Mouse (Mus musculus): ENCODE data around the gene Mat1a.

Gene Mat1a

DNA sequence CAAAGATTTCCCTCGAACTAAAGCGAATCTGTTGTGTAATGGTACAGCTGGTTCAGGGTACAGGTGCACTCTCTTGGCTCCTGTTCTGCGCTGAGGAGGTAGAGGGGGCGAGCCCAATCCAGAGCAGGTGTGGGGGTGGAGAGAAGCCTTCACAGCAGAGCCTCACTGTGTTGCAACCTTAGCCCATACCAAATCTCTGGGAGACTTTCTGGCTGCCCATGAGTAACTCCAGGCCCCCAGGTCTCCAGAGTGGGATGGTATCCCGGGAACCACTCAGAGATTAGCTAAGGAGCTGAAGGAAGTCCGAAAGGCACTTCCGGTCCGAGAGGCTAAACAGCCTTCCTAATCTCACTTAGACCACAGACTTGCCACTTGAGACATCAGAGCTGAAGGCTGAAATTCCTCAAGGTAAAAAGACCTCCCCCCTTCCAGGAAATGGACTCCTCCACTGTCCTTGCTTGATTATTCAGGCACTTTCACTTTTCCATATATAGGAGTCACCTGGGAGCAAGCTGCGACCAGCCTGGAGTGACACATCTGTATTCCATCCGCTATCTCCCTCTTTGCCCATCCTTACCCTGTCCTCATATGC, at the start of gene Mat1a:
Gene Mat1a (plus strand): TSS at position 183 of the 592 bp plus-strand sequence.
- DNase-seq (ENCODE audit: low spot score): no peak

DNA sequence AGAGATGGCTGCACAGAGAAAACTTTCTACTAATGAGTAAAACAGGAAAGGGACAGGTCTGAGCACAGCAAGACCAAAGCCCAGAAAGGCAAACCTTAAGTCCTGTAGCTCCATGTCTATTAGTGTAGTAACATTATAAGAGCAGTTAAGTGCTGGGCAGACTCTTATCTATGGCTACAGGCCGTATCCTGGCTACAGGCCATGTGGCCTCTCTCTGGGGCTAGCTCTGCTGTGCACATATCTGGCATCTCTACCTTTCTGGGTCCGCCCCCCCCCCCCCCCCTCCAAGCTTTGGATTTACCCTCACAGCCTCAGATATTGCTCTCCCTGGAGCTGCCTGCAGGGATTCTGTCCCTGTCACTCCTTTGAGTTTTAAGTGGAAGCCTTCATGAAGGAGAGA, 39.7 kb upstream of the Mat1a start:
- no peak for DNase-seq (ENCODE audit: low spot score)

DNA sequence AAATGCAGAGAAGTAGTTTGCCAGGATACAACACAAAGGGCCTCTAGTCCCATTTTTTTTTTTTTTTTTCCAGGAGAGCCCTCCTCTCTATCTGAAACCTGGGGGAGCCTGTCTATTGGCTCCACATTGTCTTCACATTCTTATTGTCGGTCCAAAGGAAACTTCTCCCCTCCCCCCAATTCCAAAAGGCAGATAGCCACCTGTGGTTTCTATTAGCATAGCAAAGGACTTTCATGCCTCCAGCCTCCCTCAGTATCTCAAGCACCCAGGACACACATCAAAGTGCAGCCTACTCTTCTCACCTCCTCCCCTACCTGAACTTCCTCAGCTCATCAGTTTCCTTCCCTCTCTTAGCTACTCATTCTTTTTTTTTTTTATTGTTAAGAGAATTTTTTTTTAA, 38.4 kb upstream of the Mat1a start:
- DNase-seq (ENCODE audit: low spot score): no peak

DNA sequence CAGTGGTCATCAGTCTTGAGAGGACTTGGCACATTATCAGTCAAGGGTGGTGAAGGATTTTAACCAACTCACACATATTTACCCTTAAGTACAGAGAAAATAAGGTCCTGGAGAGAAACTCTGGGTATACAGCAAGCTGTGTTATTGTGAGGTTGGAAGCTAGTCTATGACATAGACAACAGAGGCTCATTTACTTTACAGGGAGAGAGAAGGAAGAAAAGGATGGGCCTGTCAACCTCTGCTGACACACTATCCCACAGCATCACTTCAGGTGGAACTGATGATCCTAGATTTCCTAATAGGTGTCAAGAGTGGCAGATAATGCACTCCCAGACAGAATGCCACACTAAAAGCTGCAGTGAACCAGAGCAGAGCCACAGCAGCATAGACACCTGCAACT, 35.7 kb upstream of the Mat1a start, which contains the start of gene Dydc2:
Gene Dydc2 (minus strand): TSS at position 101 of the 400 bp plus-strand sequence.
- no peak for DNase-seq (ENCODE audit: low spot score)

DNA sequence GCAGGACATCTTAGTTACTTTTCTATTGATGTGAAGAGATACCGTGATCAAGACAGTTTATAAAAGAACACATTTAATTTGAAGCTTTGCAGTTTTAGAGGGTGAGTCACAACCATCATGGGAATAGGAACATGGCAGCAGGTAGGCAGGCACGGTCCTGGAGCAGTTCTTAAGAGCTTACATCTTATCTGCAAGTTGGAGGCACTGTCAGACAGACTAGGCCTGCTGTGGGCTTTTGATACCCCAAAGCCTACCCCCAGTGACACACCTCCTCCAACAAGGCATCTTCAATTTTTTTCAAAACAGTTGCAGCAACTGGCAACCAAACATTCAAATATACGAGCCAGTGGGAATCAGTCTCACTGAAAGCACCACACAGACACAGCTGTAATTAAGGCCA, 34.5 kb upstream of the Mat1a start:
- no peak for DNase-seq (ENCODE audit: low spot score)

DNA sequence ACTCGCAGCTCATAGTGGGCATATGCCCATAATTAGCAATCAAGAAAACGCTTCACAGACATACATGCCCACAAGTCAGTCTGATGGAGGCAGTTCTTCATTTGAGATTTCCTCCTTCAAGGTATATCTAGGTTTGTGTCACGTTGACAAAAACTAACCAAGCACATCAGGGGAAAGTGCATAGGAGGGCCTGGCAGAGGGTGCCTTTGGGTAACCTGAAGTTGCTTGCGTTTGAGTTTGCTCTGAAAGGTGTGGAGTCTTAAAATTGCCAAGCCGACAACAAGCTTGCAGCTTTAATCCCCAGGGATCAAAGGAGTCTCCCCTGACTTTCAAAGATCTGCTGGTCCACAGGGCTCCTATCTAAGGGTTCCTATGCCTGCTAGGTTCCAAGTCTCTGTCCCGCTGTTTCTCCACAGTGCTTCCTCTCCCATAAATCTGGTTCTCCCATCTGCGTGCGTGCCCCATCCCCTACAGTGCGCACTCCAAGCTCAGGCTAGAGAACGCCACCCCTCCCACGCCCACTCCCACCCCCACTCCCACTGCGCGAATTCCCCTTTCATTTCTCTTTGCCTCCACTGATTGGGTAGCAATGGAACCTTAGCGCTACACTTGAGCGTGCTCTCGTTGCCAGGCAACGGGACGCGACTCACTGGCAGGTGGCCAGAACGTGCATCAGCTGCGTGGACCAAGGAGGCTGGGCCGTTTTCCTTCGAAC, 32.4 kb upstream of the Mat1a start, which contains the start of gene Dydc1:
Gene Dydc1 (plus strand): TSS at position 683 of the 715 bp plus-strand sequence.
- no peak for DNase-seq (ENCODE audit: low spot score)

DNA sequence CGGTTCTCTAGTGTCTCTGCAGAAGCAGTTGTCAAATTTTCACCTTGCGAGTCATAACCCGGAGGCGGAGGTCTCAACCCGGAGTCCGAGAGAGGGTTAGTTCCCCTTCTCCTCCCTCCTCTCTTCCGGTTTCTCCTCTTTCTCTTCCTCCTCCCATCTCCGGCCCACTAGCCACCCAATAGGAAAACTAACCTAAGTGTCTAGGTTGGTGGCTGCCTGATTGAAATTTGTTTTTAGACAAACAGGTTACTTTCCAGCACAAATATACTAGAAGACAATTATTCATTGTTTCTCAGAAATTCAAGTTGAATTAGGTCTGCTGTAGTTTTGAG, 31.9 kb upstream of the Mat1a start:
- no peak for DNase-seq (ENCODE audit: low spot score)

DNA sequence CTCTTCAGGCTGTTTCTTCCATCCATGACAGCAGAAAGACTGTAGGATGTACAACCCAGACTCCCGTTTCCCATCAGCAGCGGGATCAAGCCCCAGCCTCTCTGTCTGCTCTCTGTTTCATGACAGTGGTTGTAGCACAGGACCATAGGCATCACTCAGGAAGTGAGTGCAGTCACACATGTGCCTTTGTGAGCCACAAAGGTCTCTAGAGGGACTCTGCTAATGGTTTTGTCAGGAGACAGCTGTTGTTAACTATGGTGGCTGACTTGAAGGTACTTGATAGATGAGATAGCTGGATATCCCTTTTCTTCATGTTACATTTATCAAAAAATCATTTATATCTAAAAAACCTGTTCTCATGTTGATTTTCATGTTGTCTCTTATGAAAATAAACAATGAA, 22.4 kb upstream of the Mat1a start:
- DNase-seq (ENCODE audit: low spot score): no peak

DNA sequence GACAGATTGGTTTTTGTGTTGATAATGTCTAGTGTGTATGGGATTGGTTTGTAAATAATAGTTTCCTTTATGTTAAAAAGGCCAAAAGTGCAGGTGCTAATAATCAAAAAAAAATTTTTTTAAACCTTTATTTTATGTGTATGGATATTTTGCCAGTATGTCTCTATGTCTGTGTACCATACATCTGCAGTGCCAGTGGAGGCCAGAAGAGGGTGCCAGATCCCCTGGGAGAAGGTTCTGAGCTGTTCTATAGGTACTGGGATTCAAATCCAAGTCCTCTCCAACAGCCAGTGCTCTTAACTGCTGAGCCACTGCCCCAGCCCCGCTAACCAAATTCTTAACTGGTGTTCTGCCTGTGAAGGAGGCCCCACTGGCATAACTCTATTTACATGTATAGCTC, 17.3 kb upstream of the Mat1a start:
- no peak for DNase-seq (ENCODE audit: low spot score)

DNA sequence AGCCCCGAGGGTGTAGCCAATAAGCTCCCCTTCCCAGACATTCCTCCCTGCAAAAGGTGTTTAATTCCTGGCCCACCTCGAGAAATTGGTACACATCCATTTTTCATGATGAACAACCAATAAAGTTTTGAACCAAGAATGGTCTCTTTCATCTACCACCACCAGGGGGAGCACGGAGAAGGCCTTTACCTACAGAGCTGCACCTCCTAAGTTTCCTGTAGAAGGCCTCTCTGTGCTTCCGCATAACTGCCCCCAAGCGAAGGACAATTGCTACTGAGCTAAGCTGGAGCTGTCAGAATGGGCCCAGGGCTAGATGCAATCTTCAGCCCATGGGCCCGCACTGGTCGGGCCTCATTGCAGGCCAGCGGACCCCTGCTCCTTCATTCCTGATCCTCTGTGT, 14.1 kb upstream of the Mat1a start:
- DNase-seq (ENCODE audit: low spot score): no peak

DNA sequence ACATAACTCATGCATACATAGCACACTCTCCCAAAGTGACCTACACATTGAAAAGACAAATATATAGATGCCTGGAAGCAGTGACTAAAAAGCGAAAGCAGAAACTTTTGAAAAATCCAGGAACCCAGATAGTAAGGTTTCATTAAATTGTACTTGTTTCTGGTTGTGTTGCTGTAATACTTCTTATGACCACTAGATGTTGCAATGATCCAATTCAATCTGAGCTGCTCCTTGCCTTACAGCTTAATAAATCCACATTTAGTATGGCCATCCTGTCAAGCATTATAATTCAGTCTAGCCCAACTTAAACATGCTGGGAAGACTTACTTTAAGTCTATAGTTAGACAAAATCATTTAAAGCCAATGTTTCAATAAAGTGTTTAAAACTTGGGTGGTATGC, 10.7 kb upstream of the Mat1a start:
- no peak for DNase-seq (ENCODE audit: low spot score)

DNA sequence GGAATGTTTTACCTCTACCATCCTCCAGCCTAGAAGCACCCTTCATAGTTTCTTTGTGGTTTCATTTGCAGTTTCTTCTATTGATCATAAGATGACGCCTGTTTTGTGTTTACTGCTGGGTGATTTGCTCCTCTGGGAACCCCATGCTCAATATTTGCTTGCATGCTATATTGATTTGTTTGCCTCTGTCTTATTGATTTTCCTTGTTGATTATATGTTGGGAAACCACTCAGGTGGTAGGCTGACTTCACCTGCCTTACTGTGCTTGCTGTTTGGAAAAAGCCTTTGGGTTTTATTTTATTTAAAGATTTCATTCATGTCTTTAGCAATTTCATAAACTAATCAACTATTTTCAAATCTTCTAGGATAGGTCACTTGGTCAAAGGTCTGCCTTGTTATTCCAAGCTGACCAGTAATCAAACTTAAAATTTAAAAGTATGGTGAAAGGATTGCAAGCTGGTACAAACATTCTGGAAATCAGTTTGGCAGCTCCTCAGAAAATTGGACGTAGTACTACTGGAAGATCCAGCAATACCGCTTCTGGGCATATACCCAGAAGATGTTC, 8.5 kb upstream of the Mat1a start:
- DNase-seq (ENCODE audit: low spot score): no peak

DNA sequence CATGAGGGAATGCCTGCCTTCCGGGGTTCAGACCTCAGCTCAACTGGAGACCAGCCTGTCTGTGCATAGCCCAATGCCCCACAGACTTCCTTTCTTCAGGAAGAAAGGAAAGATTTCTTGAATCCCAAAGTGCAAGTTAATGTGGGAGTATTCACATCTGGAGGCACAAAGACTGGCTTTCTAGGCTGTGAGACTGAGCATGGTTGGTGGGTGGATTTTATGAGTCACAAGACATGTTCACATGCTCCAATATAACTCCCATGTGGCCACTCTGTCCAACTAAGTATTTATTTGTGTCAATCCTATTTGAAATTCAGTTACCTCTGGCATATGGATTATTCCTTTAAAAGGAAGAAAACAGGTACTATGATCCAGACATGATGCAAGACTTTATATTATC, 6.1 kb upstream of the Mat1a start:
- no peak for DNase-seq (ENCODE audit: low spot score)

DNA sequence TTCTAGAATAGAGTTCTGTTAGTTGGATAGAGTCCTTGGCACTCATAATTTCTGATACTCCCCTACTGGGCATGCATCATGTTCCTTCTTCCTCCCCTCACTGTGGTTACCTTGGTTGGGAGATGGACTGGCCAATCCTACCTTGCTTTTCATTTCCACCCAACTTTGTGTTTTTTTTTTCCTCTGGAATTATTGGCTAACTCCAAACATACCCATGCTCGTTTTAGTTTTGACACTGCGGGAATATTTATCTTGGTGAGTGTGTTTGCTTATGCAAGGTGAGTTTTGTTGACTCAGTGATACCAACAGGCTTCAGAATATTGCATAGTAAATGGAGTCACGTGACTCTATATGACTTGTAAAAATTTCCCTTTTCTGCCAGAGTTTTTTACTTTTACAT, 4.1 kb upstream of the Mat1a start:
- no peak for DNase-seq (ENCODE audit: low spot score)

DNA sequence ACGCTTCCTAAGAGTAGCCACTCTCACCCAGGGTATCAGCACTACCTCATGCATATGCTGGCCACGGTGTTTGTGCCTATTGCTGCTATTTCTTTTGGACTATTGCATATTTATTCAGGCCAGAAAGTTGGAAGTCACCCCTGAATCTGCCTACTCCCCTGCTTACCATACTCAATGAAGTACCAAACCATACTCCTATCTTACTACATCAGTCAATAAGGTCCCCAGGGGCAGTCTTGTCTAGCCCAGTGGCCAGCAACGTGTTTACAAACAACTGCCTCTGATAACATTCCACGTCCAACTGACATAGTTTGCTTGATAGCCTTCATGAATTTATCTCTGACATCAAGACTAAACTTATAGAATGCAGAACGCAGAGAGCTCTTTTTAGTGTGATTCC, 3.6 kb upstream of the Mat1a start:
- no peak for DNase-seq (ENCODE audit: low spot score)

DNA sequence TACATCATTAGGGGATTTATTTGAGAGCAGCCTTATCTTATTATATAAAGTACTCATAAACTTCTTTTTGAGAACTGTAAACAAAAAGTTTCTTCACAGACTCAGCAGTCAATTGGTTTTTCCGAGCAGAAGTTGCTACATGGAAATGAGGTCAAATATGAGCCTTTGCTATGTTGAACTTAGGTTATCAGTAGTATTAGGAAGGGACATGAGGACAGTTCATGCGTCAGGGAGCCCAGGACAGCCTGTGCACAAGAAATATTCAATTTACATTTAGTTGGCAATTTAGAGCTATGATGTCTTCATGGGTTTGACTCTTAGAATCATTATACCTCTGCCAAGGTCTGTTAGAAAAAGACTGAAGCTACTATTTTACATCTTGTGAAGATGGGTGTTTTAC, 2.6 kb upstream of the Mat1a start:
- DNase-seq (ENCODE audit: low spot score): no peak

DNA sequence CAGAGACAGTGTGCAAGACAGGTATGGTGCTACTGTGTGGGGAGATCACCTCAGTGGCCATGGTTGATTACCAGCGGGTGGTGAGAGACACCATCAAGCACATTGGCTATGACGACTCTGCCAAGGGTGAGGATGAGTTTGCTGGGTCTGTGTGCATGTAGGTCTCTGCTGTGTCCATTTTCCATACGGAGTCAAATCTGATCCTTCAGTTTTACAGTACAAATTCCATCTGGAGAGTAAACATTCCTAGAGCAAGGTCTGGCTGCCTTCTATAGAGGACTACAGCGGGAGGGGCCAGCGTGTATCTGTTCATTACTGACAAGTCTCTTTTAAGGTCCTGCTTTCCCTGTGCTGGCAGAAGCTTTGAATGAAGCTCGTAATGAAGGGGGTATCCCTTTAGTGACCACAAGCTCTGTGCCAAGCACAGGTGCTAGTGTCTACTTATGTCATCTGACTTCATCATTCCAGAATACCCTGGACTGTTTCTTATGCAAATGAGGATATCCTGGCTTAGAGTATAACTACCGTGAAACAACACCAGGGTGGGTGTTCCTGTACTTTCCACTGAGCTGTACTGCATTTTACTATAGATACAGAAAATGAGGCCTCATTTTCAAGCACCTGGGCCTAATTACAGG, 6.3 kb downstream of the Mat1a start:
- no peak for DNase-seq (ENCODE audit: low spot score)

DNA sequence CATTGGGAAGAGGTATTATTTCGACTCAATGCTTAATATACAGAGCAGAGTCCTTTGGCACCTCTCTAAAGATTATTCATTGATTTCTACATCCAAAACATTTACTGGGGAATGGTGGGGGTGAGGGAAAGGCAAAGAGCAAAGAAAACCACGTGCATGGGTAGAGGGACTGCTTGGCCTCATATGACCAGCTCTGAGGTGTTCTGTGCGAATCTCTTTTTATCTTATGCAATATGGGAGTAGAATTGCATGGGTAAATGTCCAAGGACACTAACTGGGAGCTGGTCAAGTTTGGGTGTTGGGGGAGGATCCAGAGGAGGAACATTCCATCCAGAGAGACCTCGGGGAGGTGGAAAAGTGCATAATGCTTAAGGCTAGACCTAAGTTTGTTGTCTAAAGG, 8.1 kb downstream of the Mat1a start:
- no peak for DNase-seq (ENCODE audit: low spot score)

DNA sequence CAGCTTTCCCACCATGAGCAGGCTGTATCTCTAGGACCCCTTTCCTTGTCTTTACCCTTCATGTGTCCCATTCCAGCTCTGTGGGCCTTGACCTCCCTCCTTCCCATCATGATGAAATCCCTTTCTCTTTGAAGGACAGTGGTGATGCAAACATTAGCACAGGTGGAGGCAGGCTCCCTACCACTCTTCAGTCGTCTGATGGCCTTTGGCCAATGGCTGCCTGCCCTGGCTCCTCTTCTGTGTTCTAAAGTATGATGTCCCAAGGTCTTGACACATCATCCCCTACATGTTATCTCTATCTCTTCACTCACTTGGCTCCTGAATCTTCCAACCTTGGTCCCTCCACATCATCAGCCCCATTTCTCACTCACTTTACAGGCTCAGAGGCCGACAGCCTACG, 11.4 kb downstream of the Mat1a start:
- no peak for DNase-seq (ENCODE audit: low spot score)

DNA sequence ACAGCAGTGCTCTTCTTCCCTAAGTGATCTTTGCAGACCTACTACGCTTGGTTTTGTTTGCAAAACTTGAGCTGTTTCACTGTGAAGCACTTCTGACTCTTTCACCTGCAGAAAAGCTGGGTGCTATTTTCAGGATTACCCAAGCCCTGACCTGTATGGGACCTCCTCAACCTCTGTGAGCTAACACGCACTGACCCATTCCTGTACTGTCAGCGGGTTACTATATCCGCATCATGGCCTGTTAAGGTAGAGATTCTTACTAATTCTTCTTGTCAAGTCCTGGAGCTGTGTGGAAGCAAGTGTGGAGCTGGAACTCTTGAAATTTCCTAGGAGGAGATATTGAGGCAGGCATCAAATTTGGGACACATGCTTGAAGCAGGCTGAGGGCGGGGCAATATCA, 19.8 kb downstream of the Mat1a start:
- no peak for DNase-seq (ENCODE audit: low spot score)

DNA sequence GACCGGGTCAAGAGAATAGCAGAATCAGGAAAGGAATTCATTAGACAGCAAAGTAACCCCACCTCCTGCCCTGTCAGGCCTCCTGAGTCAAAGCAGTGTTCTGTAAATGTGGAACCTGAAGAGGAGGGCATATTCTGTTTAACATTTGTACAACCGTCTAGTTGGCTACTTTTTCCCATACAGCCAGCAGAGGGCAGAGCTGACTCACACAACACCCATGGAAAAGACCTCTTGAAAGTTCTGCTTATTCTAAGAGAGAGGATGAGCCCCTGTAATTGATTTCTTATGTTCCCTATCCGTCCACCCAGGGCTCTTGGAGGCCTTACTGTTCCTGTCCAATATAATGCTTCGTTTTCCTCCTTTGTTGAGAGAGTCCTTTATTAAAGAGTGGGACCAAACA, 23.2 kb downstream of the Mat1a start:
- no peak for DNase-seq (ENCODE audit: low spot score)

DNA sequence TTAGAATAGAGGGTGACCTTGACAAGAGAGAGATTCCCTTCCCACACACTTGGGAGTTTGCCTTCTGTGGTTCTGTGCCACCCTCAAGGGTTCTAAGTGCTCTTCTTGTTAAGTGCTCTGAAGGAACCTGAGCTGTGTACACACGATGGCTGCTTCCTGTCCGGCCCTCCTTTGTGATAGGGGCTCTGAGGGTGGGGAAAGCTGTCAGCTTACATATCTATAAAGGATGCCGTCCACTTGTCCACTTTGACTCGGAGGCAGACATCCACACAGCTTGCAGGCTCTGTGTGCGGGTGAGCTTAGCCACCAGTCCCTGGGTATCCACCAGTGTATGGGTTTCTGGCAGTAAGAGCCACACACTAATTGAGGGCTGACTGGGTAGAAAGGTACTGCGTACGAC, 26.7 kb downstream of the Mat1a start, which contains the start of gene Sftpa1:
Gene Sftpa1 (plus strand): TSS at position 243 of the 400 bp plus-strand sequence.
- DNase-seq (ENCODE audit: low spot score): no peak

DNA sequence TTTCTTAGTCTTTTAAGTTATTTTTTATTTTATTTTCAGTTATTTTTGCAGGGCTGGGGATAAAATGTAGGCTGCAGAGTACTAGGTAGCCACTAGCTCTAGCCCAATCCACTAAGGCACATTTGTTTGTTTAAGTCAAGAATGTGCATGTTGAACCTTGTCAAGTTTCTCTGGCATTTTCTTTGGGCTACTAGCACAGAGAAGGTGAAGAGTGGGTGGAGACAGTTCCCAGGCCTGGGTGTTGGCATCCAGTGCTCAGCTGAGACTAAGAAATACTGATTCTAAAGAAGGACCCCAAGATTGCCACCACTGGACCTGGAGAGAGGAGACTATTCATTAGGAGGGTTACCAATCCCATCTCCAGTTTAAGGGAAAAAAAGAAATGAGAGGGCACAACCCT, 32.2 kb downstream of the Mat1a start:
- no peak for DNase-seq (ENCODE audit: low spot score)

All from spleen, adult 12 weeks (tissue).